Mouse (Mus musculus): ENCODE data around the gene Tchh.

Gene Tchh

GRCm38 (mm10) chr3:93485611-93486010, 43.5 kb downstream of the Tchh start:
- in situ Hi-C loops (cut with MboI; ENCODE audit: low pct_unique_long_range_greater_than_20kb in 1 of 2, low sequenced_read_pairs in 2 of 2, unreplicated experiment in 1 of 2) = no loop called here

- in situ Hi-C loops (cut with MboI; ENCODE audit: low pct_unique_long_range_greater_than_20kb in 1 of 2, low sequenced_read_pairs in 2 of 2, unreplicated experiment in 1 of 2) = no loop called here
Measured at GRCm38 (mm10) chr3:93488541-93488940, 46.4 kb downstream of the Tchh start.

DNA sequence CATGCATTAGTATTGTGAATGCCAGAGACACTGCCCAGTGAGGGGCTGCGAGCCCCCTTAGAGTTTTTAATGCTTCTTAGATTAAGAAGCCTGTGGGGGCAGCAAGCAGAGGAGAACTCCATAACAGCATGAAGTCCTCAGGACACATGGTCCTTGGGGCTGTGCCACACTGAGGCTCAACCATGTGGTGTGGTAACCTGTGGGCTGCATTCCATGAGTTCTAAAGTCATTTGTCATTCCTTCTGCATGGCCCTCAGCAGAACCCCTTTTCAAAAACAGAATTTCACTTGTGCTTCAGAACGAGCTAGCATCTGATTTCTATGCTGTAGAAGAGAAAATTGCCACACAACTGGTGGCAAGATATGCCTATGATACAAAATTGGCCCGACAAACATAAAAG, 50.0 kb downstream of the Tchh start:
- in situ Hi-C loops (cut with MboI; ENCODE audit: low pct_unique_long_range_greater_than_20kb in 1 of 2, low sequenced_read_pairs in 2 of 2, unreplicated experiment in 1 of 2) = loop anchor here (5.0 to 10.0 kb wide), 4 partner anchors 127 to 367 kb away; partner anchors contain the start of gene Hrnr (in 1 of the 2)

- in situ Hi-C loops (cut with MboI; ENCODE audit: low pct_unique_long_range_greater_than_20kb in 1 of 2, low sequenced_read_pairs in 2 of 2, unreplicated experiment in 1 of 2) = loop anchor here (5.0 to 10.0 kb wide), 4 partner anchors 129 to 369 kb away; partner anchors contain the start of gene Hrnr (in 1 of the 2)
Measured at GRCm38 (mm10) chr3:93493992-93494391, 51.9 kb downstream of the Tchh start.

DNA sequence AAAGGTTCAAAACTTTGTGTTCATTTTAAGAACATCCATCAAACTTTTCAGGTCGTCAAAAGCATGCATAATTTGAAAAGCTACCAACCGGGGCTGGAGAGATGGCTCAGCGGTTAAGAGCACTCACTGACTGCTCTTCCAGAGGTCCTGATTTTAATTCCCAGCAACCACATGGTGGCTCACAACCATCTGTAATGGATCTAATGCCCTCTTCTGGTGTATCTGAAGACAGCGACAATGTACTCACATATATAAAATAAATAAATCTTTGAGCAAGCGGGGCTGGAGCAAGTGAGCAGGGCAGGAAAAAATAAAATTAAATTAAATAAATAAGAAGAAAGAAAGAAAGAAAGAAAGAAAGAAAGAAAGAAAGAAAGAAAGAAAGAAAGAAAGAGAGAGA, 52.6 kb downstream of the Tchh start:
- in situ Hi-C loops (cut with MboI; ENCODE audit: low pct_unique_long_range_greater_than_20kb in 1 of 2, low sequenced_read_pairs in 2 of 2, unreplicated experiment in 1 of 2) = loop anchor here (5.0 to 10.0 kb wide), 4 partner anchors 130 to 370 kb away; partner anchors contain the start of gene Hrnr (in 1 of the 2)

DNA sequence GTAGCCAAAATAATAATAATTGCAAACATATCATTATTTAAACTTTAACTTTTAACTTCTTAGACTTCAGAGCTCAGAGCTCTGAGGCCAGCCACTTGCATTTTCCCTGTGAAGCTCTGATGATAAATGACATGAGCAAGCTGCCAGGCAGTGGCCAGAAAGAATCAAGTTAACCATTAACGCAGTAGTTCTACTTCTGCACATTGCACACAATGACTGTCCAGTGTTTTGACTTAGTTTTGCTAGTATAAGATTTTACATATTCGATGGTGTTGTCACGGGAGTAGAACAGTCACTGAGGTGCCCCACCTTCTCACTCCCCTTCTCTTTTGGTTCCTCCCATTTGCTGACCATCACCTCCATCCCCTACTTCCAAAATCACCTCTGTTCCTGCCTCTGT, 55.0 kb downstream of the Tchh start:
- in situ Hi-C loops (cut with MboI; ENCODE audit: low pct_unique_long_range_greater_than_20kb in 1 of 2, low sequenced_read_pairs in 2 of 2, unreplicated experiment in 1 of 2) = loop anchor here (10.0 kb wide), 3 partner anchors 132 to 372 kb away; partner anchors contain the start of gene Hrnr (in 1 of the 2)

Data from mouse embryonic stem cell (cell line).